Mouse (Mus musculus) heart, postnatal 0 days (tissue): ENCODE results near the gene Mst1r. TPM values are rescaled to one million over a fixed set of nuclear protein-coding genes. Genes with fewer than 3 reads are reported as not detected.

Experiments used
- ATAC-seq: fragments of 200-750 bp; cut with Nextera tagmentation; 2 replicates; pipeline ENCODE4 v1.8.0; 2017; ENCODE audit warnings: low read depth, moderate number of reproducible peaks, moderate library complexity; ENCODE audit not compliant: insufficient read depth
- DNase-seq: peaks from one replicate; pipeline ENCODE4 v3.0.0-alpha.2; 2016; ENCODE audit warnings: low spot score
- H3K27ac ChIP-seq: fragments of 300-500 bp; sonication (generic); 2 replicates; pipeline ENCODE4 v1.5.1; 2014; ENCODE audit warnings: low read depth, mild to moderate bottlenecking
- H3K27me3 ChIP-seq: fragments of 300-500 bp; sonication (generic); 2 replicates; pipeline ENCODE4 v1.6.1; 2014; ENCODE audit warnings: low read length, mixed read lengths; ENCODE audit not compliant: control insufficient read depth, insufficient read depth
- H3K36me3 ChIP-seq: fragments of 300-500 bp; sonication (generic); replicated peaks from 2 replicates; pipeline ENCODE4 v1.6.1; 2014; ENCODE audit warnings: low read length, mixed read lengths; ENCODE audit not compliant: control insufficient read depth, insufficient read depth
- H3K4me1 ChIP-seq: fragments of 300-500 bp; sonication (generic); 2 replicates; pipeline ENCODE4 v1.6.1; 2014; ENCODE audit warnings: antibody characterized with exemption; ENCODE audit not compliant: control insufficient read depth, insufficient read depth
- H3K4me2 ChIP-seq: fragments of 300-500 bp; sonication (generic); 2 replicates; pipeline ENCODE4 v1.6.1; 2014; ENCODE audit warnings: low read depth, mild to moderate bottlenecking, low read length, moderate library complexity
- H3K4me3 ChIP-seq: fragments of 300-500 bp; sonication (generic); 2 replicates; pipeline ENCODE4 v1.5.1; 2014; ENCODE audit warnings: low read depth, low read length
- H3K9ac ChIP-seq: fragments of 300-500 bp; sonication (generic); replicated peaks from 2 replicates; pipeline ENCODE4 v1.6.1; 2014; ENCODE audit warnings: low read depth, low read length, mixed read lengths
- H3K9me3 ChIP-seq: fragments of 300-500 bp; sonication (generic); replicated peaks from 2 replicates; pipeline ENCODE4 v1.6.1; 2016; ENCODE audit warnings: low read length; ENCODE audit not compliant: control insufficient read depth
- CTCF ChIP-seq: IDR thresholded peaks from 2 replicates; pipeline ENCODE4 v1.5.1; 2016; ENCODE audit warnings: antibody characterized with exemption, control low read depth, low read depth
- EP300 ChIP-seq: IDR thresholded peaks from 2 replicates; pipeline ENCODE4 v1.6.1; 2016; ENCODE audit warnings: antibody characterized with exemption, low read depth
- WGBS: fragments of 180-500 bp; shearing (Covaris S2); extraction: QIAGEN DNeasy Blood & Tissue Kit; methylation state at CpG from one replicate; pipeline ENCODE4 v1.1.7; 2014; 5-methylcytosine and 5-hydroxymethylcytosine counted together
- polyA plus RNA-seq: library from polyadenylated mRNA; unstranded; fragments of >200 nt; fragmentation: Nextera tagmentation; extraction: Ambion mirVana; gene quantifications from 2 replicates; pipeline ENCODE4 v1.2.1, GENCODE M21; 2015
- total RNA-seq: library from RNA; depleted of rRNA; stranded (reverse); fragments of >200 nt; gene quantifications from 2 replicates; pipeline ENCODE4 v1.2.3, GENCODE M21; 2014; ENCODE audit warnings: low replicate concordance

Mst1r gene
- total and polyA plus RNA-seq, 2 experiments from 2014 or later: 0.74 to 20.1 TPM

GRCm38 (mm10) chr9:107914764-107915420 lies 8.2 kb downstream of the Mst1r start:
- DNase-seq (no peak), ATAC-seq (0 out of 2 replicates have a peak, but pooled peaks have one; percentile 4)
- Histone ChIP-seq H3K4me3 (no peak overlapping the region), H3K4me1 (no peaks in the 10 kb centered on the region), H3K27ac (no peak overlapping the region), H3K9me3 (no peaks in the 10 kb centered on the region), H3K27me3 (no peaks in the 10 kb centered on the region), H3K9ac (no peak overlapping the region), H3K36me3 (no peaks in the 10 kb centered on the region), H3K4me2 (no peak overlapping the region)
- TF ChIP-seq EP300 (no peak), CTCF (no peak)
- WGBS: 68% methylated on average over 16 of the region's 16 CpGs

GRCm38 (mm10) chr9:107917895-107918608 lies 11.4 kb downstream of the Mst1r start:
- Histone ChIP-seq H3K4me2 (no peak overlapping the region), H3K36me3 (no peaks in the 10 kb centered on the region), H3K4me1 (no peaks in the 10 kb centered on the region), H3K4me3 (no peak overlapping the region), H3K9me3 (no peaks in the 10 kb centered on the region), H3K27me3 (no peaks in the 10 kb centered on the region), H3K9ac (no peak overlapping the region), H3K27ac (no peak overlapping the region)
- DNase-seq (no peak), ATAC-seq (no peak)
- no peak for TF ChIP-seq EP300
- no peak for TF ChIP-seq CTCF
- 33% methylated on average over 13 of the region's 13 CpGs for WGBS

- DNase-seq (no peak), ATAC-seq (no peak)
- 81% methylated on average over 6 of the region's 6 CpGs for WGBS
- Histone ChIP-seq H3K4me2 (no peak overlapping the region), H3K27me3 (no peaks in the 10 kb centered on the region), H3K9me3 (no peaks in the 10 kb centered on the region), H3K9ac (no peak overlapping the region), H3K36me3 (no peaks in the 10 kb centered on the region), H3K4me3 (no peak overlapping the region), H3K27ac (no peak overlapping the region), H3K4me1 (peaks cover 6% of the 10 kb centered on the region; the same call in 1 of the 2 replicates)
- TF ChIP-seq EP300 (no peak), CTCF (no peak)
Measured at GRCm38 (mm10) chr9:107918884-107919283, 12.2 kb downstream of the Mst1r start.

- Histone ChIP-seq H3K9me3 (no peaks in the 10 kb centered on the region), H3K9ac (no peak overlapping the region), H3K27ac (no peak overlapping the region), H3K36me3 (no peaks in the 10 kb centered on the region), H3K4me2 (no peak overlapping the region), H3K4me3 (no peak overlapping the region), H3K27me3 (no peaks in the 10 kb centered on the region), H3K4me1 (peaks cover 11% of the 10 kb centered on the region)
- no peak for DNase-seq
- no peak for ATAC-seq
- TF ChIP-seq EP300 (no peak), CTCF (no peak)
- WGBS: 67% methylated on average over 5 of the region's 5 CpGs
Measured at GRCm38 (mm10) chr9:107919441-107919840, 12.8 kb downstream of the Mst1r start.

GRCm38 (mm10) chr9:107923021-107923420 lies 16.3 kb downstream of the Mst1r start:
- Histone ChIP-seq H3K27ac (no peak overlapping the region), H3K9ac (no peak overlapping the region), H3K36me3 (no peaks in the 10 kb centered on the region), H3K4me1 (peaks cover 30% of the 10 kb centered on the region), H3K27me3 (no peaks in the 10 kb centered on the region), H3K4me3 (no peak overlapping the region), H3K9me3 (no peaks in the 10 kb centered on the region), H3K4me2 (no peak overlapping the region)
- DNase-seq (no peak), ATAC-seq (peak; percentile 40; the same call in 1 of the 2 replicates)
- whole genome bisulfite sequencing: 51% methylated on average over 7 of the region's 7 CpGs
- TF ChIP-seq CTCF (peak; percentile 46), EP300 (no peak)
